Comparison of ENCODE assay signal across 29 mouse cellular contexts in genomic region chr16:89010659-89011058, GRCm38 (mm10). TPM values are rescaled to one million over a fixed set of nuclear protein-coding genes. Genes with fewer than 3 reads are reported as not detected.
DNase-seq lines count a peak whose midpoint lies in the region; ATAC-seq lines count a peak whose summit lies in the region.
"Had no signal": no experiment of that assay in that cellular context is flagged by ENCODE, and none has a peak within 500 bp of the region (broad histone marks: within the 10 kb centered on the region; RNA-seq: fewer than 3 reads in every experiment).

Krtap22-2 (minus strand) TSS chr16:89010759.

- no peak within 1 kb of the TSS for H3K4me3 ChIP-seq in embryonic facial prominence, embryonic 15.5 days (replicated peaks)
- H3K4me3 ChIP-seq in embryonic facial prominence, embryonic 10.5 days, result no peak within 1 kb of the TSS
- H3K4me3 ChIP-seq: embryonic facial prominence, embryonic 12.5 days; erythroblast, embryonic 14.5 days; forebrain, embryonic 10.5 days; forebrain, embryonic 12.5 days had no signal

- no peak for ATAC-seq in embryonic facial prominence, embryonic 15.5 days (ENCODE audit: insufficient number of reproducible peaks, low FRiP score, low TSS enrichment, low read depth)
- ATAC-seq: CD4-positive, CD25-positive, alpha-beta regulatory T cell, adult 4 months; forebrain, embryonic 14.5 days; forebrain, embryonic 16.5 days had no signal

- no peak within 1 kb of the TSS for H3K4me2 ChIP-seq in embryonic facial prominence, embryonic 15.5 days (replicated peaks)
- H3K4me2 ChIP-seq: embryonic facial prominence, embryonic 12.5 days; forebrain, embryonic 12.5 days had no signal

- no peaks in the 10 kb centered on the region for H3K27me3 ChIP-seq in embryonic facial prominence, embryonic 15.5 days
- H3K27me3 ChIP-seq in embryonic facial prominence, embryonic 10.5 days (replicated peaks; ENCODE audit: low read depth, poor library complexity, severe bottlenecking), result no peaks in the 10 kb centered on the region
- H3K27me3 ChIP-seq: CH12.LX; embryonic facial prominence, embryonic 12.5 days; forebrain, embryonic 12.5 days had no signal

- H3K27ac ChIP-seq in embryonic facial prominence, embryonic 15.5 days (replicated peaks), result no peak within 1 kb of the TSS
- no peak within 1 kb of the TSS for H3K27ac ChIP-seq in embryonic facial prominence, embryonic 10.5 days (replicated peaks)
- H3K27ac ChIP-seq: embryonic facial prominence, embryonic 12.5 days; forebrain, embryonic 10.5 days; forebrain, embryonic 12.5 days had no signal

- H3K9me3 ChIP-seq in embryonic facial prominence, embryonic 15.5 days (replicated peaks), result no peaks in the 10 kb centered on the region
- no peaks in the 10 kb centered on the region for H3K9me3 ChIP-seq in embryonic facial prominence, embryonic 10.5 days
- H3K9me3 ChIP-seq: embryonic facial prominence, embryonic 12.5 days; forebrain, embryonic 10.5 days; forebrain, embryonic 12.5 days had no signal

- WGBS in embryonic facial prominence, embryonic 15.5 days, result 72% methylated on average over 5 of the region's 5 CpGs
- WGBS in embryonic facial prominence, embryonic 10.5 days, result 86% methylated on average over 5 of the region's 5 CpGs

- H3K36me3 ChIP-seq in embryonic facial prominence, embryonic 15.5 days, result no peaks in the 10 kb centered on the region
- H3K36me3 ChIP-seq in embryonic facial prominence, embryonic 10.5 days (replicated peaks), result no peaks in the 10 kb centered on the region
- H3K36me3 ChIP-seq: embryonic facial prominence, embryonic 12.5 days; forebrain, embryonic 10.5 days; forebrain, embryonic 12.5 days had no signal

- no peaks in the 10 kb centered on the region for H3K4me1 ChIP-seq in embryonic facial prominence, embryonic 15.5 days
- no peaks in the 10 kb centered on the region for H3K4me1 ChIP-seq in embryonic facial prominence, embryonic 10.5 days
- H3K4me1 ChIP-seq: embryonic facial prominence, embryonic 12.5 days; forebrain, embryonic 10.5 days; forebrain, embryonic 12.5 days had no signal

- H3K9ac ChIP-seq in embryonic facial prominence, embryonic 15.5 days, result no peak within 1 kb of the TSS
- H3K9ac ChIP-seq: embryonic facial prominence, embryonic 12.5 days; forebrain, embryonic 12.5 days had no signal

- no peak for DNase-seq in embryonic facial prominence, embryonic 10.5 days (ENCODE audit: low spot score)
- peak; percentile 4 for DNase-seq in ES-CJ7 (ENCODE audit: low read depth, low spot score)
- peak; percentile 36 for DNase-seq in Muller cell, postnatal 12 days (ENCODE audit: inconsistent ontology term)
- peak; percentile 9 for DNase-seq in ZHBTc4 (ENCODE audit: low read depth, low spot score)
- DNase-seq in right cerebral cortex, adult 18-20 months, result no peak
- DNase-seq in right cerebral cortex, postnatal 4 days, result no peak
- DNase-seq: adrenal gland, adult 2 months; adrenal gland, postnatal 10 days; adrenal gland, postnatal 25 days; B cell, adult 2 months; cerebellum, adult 11 months; cerebellum, adult 18-20 months; cerebellum, adult 8-10 months; cerebellum, adult 9-11 months; cerebellum, postnatal 14 days; cerebellum, postnatal 36 days; embryo, embryonic 11 days had no signal

RNA-seq across cellular contexts. Expression of gene Krtap22-2, which starts in this region (rescaled TPM):
- polyA plus RNA-seq in embryonic facial prominence, embryonic 15.5 days (2015; fragmentation: Nextera tagmentation; extraction: Ambion mirVana), result 12.1 and 30.8 TPM in 2 replicates
- polyA plus RNA-seq in embryonic facial prominence, embryonic 10.5 days (2016; fragmentation: Nextera tagmentation; extraction: Ambion mirVana), result not detected in 2 replicates
- polyA plus RNA-seq: adrenal gland, adult 2 months; brain, embryonic 14.5 days; CD4-positive, CD25-positive, alpha-beta regulatory T cell, adult 4 months; embryonic facial prominence, embryonic 12.5 days; embryonic facial prominence, embryonic 14.5 days; erythroblast, embryonic 14.5 days; forebrain, embryonic 10.5 days; forebrain, embryonic 12.5 days; forebrain, embryonic 14.5 days; forebrain, embryonic 16.5 days; frontal cortex, adult 2 months had no signal

Comparison
In these comparisons a context has a peak if more than half of its experiments do, and no peak if none do; other contexts are left out.
1. RNA of gene Krtap22-2 (polyA plus RNA-seq): 12.1 to 30.8 TPM in embryonic facial prominence, embryonic 15.5 days; not detected in embryonic facial prominence, embryonic 10.5 days; every median in the first group is over 10 times any median in the second.
2. DNase-seq: peak in ES-CJ7 (single experiment), Muller cell, postnatal 12 days (single experiment) and ZHBTc4 (single experiment); none in embryonic facial prominence, embryonic 10.5 days (single experiment), right cerebral cortex, adult 18-20 months (single experiment) and right cerebral cortex, postnatal 4 days (single experiment).